Mouse (Mus musculus): ENCODE data around the gene Olfr91. TPM values are rescaled to one million over a fixed set of nuclear protein-coding genes. Genes with fewer than 3 reads are reported as not detected.
"Not testable (repeated sequence)": the region's sequence is repeated elsewhere in the genome, so short reads cannot be mapped to it uniquely, and the experiment has no call there.

Gene Olfr91
- polyA plus RNA-seq (2012; rRNA removed), result not detected in 2 replicates

DNA sequence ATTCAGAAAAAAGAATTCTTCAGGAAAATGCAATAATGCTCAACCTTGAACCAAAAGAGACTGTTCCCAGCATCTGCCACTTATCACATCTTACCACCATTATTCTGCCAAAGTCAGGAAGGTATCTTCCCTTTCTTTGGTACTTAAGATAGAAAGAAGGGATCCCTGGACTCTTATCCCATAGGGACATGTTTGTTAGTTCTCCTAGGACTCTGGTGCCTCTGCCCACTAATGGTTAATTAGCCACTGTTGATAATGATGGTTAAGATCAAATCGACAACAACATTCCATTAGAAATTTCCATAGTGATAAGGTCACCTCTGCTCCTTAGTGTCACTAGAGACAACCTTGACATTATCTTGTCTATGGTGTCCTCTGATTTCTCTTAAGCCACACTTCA is at the start of gene Olfr91:
TSS of gene Olfr91 (minus strand) at position 101 of the 400 bp plus-strand sequence.
- no peaks in the 10 kb centered on the region; the same call in 1 of the 2 replicates for H3K27me3 ChIP-seq (replicated peaks; ENCODE audit: control insufficient read depth, insufficient read depth, low read length)
- DNase-seq, result no peak
- WGBS, result 92% methylated on average over 1 of the region's 1 CpGs
- H3K4me3 ChIP-seq (ENCODE audit: insufficient read depth, low read depth, low read length), result no peak within 1 kb of the TSS
- no peak for TF ChIP-seq CTCF (conservative IDR thresholded peaks at IDR 0.05; ENCODE audit: insufficient read depth, insufficient read length, low read depth, low read length)
- TF ChIP-seq POLR2A (IDR thresholded peaks at IDR 0.05; ENCODE audit: low read depth, low read length), result no peak
- H3K4me1 ChIP-seq (ENCODE audit: control insufficient read depth, insufficient read depth, low read length), result no peaks in the 10 kb centered on the region
- H3K27ac ChIP-seq (ENCODE audit: insufficient read depth, low read depth, low read length), result no peak within 1 kb of the TSS
- no peaks in the 10 kb centered on the region for H3K36me3 ChIP-seq (ENCODE audit: control insufficient read depth, insufficient read depth, low read length)

GRCm38 (mm10) chr17:37131366-37131765 is 33.3 kb upstream of the Olfr91 start:
- 68% methylated on average over 4 of the region's 4 CpGs for WGBS
- not testable (repeated sequence) for H3K27ac ChIP-seq (ENCODE audit: insufficient read depth, low read depth, low read length); H3K4me3 ChIP-seq (ENCODE audit: insufficient read depth, low read depth, low read length); H3K27me3 ChIP-seq (replicated peaks; ENCODE audit: control insufficient read depth, insufficient read depth, low read length); H3K4me1 ChIP-seq (ENCODE audit: control insufficient read depth, insufficient read depth, low read length); DNase-seq; H3K36me3 ChIP-seq (ENCODE audit: control insufficient read depth, insufficient read depth, low read length)

DNA sequence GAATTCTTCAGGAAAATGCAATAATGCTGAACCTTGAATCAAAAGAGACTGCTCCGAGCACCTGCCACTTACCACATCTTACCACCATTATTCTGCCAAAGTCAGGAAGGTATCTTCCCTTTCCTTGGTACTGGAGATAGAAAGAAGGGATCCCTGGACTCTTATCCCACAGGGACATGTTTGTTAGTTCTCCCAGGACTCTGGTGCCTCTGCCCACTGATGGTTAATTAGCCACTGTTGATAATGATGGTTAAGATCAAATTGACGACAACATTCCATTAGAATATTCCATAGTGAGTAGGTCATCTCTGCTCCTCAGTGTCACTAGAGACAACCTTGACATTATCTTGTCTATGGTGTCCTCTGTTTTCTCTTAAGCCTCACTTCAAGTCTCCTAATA is 21.9 kb upstream of the Olfr91 start, which contains the start of gene Olfr92:
TSS of gene Olfr92 (minus strand) at position 101 of the 400 bp plus-strand sequence.
- H3K4me1 ChIP-seq (ENCODE audit: control insufficient read depth, insufficient read depth, low read length), result no peaks in the 10 kb centered on the region
- WGBS, result 87% methylated on average over 2 of the region's 2 CpGs
- H3K27ac ChIP-seq (ENCODE audit: insufficient read depth, low read depth, low read length), result no peak within 1 kb of the TSS
- DNase-seq, result no peak
- H3K4me3 ChIP-seq (ENCODE audit: insufficient read depth, low read depth, low read length), result no peak within 1 kb of the TSS
- no peaks in the 10 kb centered on the region for H3K27me3 ChIP-seq (replicated peaks; ENCODE audit: control insufficient read depth, insufficient read depth, low read length)
- H3K36me3 ChIP-seq (ENCODE audit: control insufficient read depth, insufficient read depth, low read length), result no peaks in the 10 kb centered on the region
- TF ChIP-seq CTCF (conservative IDR thresholded peaks at IDR 0.05; ENCODE audit: insufficient read depth, insufficient read length, low read depth, low read length) (no peak), POLR2A (IDR thresholded peaks at IDR 0.05; ENCODE audit: low read depth, low read length) (no peak)

DNA sequence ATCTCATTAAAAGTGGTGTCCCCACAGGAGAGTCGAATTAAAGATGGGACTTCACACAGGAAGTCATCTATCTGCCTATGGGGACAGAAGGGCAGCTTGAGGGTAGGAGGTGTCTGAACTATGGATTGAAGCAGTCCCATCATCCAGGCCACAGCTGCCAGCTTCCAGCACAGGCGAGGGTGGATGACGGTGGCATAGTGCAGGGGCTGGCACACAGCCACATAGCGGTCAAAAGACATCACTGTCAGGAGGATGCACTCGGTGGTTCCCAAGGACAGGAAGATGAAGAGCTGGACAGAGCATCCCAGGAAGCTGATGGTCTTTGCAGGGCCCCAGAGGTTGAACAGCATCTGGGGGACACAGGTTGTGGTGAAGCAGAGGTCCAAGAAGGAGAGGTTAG is 4.8 kb downstream of the Olfr91 start:
- no peak for DNase-seq
- Histone ChIP-seq H3K4me1 (ENCODE audit: control insufficient read depth, insufficient read depth, low read length) (no peaks in the 10 kb centered on the region), H3K27me3 (replicated peaks; ENCODE audit: control insufficient read depth, insufficient read depth, low read length) (no peaks in the 10 kb centered on the region; the same call in 1 of the 2 replicates), H3K27ac (ENCODE audit: insufficient read depth, low read depth, low read length) (no peak overlapping the region), H3K36me3 (ENCODE audit: control insufficient read depth, insufficient read depth, low read length) (no peaks in the 10 kb centered on the region), H3K4me3 (ENCODE audit: insufficient read depth, low read depth, low read length) (no peak overlapping the region)
- 58% methylated on average over 5 of the region's 5 CpGs for WGBS
- TF ChIP-seq POLR2A (IDR thresholded peaks at IDR 0.05; ENCODE audit: low read depth, low read length) (no peak), CTCF (conservative IDR thresholded peaks at IDR 0.05; ENCODE audit: insufficient read depth, insufficient read length, low read depth, low read length) (no peak)

GRCm38 (mm10) chr17:37092198-37092597 is 5.9 kb downstream of the Olfr91 start:
- TF ChIP-seq CTCF (conservative IDR thresholded peaks at IDR 0.05; ENCODE audit: insufficient read depth, insufficient read length, low read depth, low read length), result no peak
- no peak for TF ChIP-seq POLR2A (IDR thresholded peaks at IDR 0.05; ENCODE audit: low read depth, low read length)
- Histone ChIP-seq H3K27ac (ENCODE audit: insufficient read depth, low read depth, low read length) (no peak overlapping the region), H3K36me3 (ENCODE audit: control insufficient read depth, insufficient read depth, low read length) (no peaks in the 10 kb centered on the region), H3K27me3 (replicated peaks; ENCODE audit: control insufficient read depth, insufficient read depth, low read length) (no peaks in the 10 kb centered on the region; the same call in 1 of the 2 replicates), H3K4me3 (ENCODE audit: insufficient read depth, low read depth, low read length) (no peak overlapping the region), H3K4me1 (ENCODE audit: control insufficient read depth, insufficient read depth, low read length) (no peaks in the 10 kb centered on the region)
- 71% methylated on average over 1 of the region's 1 CpGs for WGBS
- no peak for DNase-seq

DNA sequence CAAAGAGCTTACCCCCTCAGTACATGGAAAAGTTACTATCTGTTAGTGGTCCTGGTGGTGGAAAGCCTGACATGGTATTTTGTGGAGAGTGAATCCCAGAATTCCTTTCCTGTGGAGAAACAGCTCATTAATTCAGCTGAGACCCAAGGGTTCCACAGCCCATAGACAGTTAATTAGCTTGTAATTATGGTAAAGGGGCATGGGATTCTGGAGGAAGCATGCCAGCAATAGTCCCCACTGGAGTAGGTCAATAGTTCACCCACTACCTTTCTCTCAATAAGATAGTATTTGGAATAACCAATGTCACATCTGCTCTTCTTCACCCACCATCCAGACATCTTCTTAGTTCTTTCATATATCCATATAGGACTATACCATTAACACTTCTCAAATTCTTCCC is 9.7 kb downstream of the Olfr91 start, which contains the start of gene Olfr90:
TSS of gene Olfr90 (minus strand) at position 101 of the 400 bp plus-strand sequence.
- H3K27me3 ChIP-seq (replicated peaks; ENCODE audit: control insufficient read depth, insufficient read depth, low read length), result no peaks in the 10 kb centered on the region
- DNase-seq, result no peak
- no peaks in the 10 kb centered on the region for H3K4me1 ChIP-seq (ENCODE audit: control insufficient read depth, insufficient read depth, low read length)
- H3K27ac ChIP-seq (ENCODE audit: insufficient read depth, low read depth, low read length), result no peak within 1 kb of the TSS
- no peak within 1 kb of the TSS for H3K4me3 ChIP-seq (ENCODE audit: insufficient read depth, low read depth, low read length)
- no peak for TF ChIP-seq CTCF (conservative IDR thresholded peaks at IDR 0.05; ENCODE audit: insufficient read depth, insufficient read length, low read depth, low read length)
- no peak for TF ChIP-seq POLR2A (IDR thresholded peaks at IDR 0.05; ENCODE audit: low read depth, low read length)
- no peaks in the 10 kb centered on the region for H3K36me3 ChIP-seq (ENCODE audit: control insufficient read depth, insufficient read depth, low read length)

- Histone ChIP-seq H3K4me1 (ENCODE audit: control insufficient read depth, insufficient read depth, low read length) (no peaks in the 10 kb centered on the region), H3K27me3 (replicated peaks; ENCODE audit: control insufficient read depth, insufficient read depth, low read length) (no peaks in the 10 kb centered on the region), H3K4me3 (ENCODE audit: insufficient read depth, low read depth, low read length) (no peak overlapping the region), H3K36me3 (ENCODE audit: control insufficient read depth, insufficient read depth, low read length) (no peaks in the 10 kb centered on the region), H3K27ac (ENCODE audit: insufficient read depth, low read depth, low read length) (no peak overlapping the region)
- DNase-seq, result no peak
- TF ChIP-seq CTCF (conservative IDR thresholded peaks at IDR 0.05; ENCODE audit: insufficient read depth, insufficient read length, low read depth, low read length) (no peak), POLR2A (IDR thresholded peaks at IDR 0.05; ENCODE audit: low read depth, low read length) (no peak)
- WGBS, result 58% methylated on average over 10 of the region's 10 CpGs
These were observed 12.5 kb downstream of the Olfr91 start for GRCm38 (mm10) chr17:37085545-37085944.

All from kidney, adult 2 months (tissue).